Mouse (Mus musculus) brain, embryonic 14.5 days (tissue): ENCODE measurements around the gene Zfyve9.
"Not testable (repeated sequence)": the region's sequence is repeated elsewhere in the genome, so short reads cannot be mapped to it uniquely, and the experiment has no call there.

Experiments
- CTCF ChIP-seq: fragments of 200-500 bp; IDR thresholded peaks from 2 replicates; pipeline ENCODE4 v1.5.1; 2012; ENCODE audit warnings: inconsistent platforms, mild to moderate bottlenecking, moderate library complexity, borderline replicate concordance; ENCODE audit not compliant: insufficient read depth, insufficient read length; ENCODE audit errors: extremely low read depth
- POLR2A ChIP-seq: fragments of 200-500 bp; IDR thresholded peaks from 2 replicates; pipeline ENCODE4 v1.6.1; 2012; ENCODE audit warnings: mild to moderate bottlenecking, inconsistent platforms, borderline replicate concordance; ENCODE audit not compliant: poor library complexity, insufficient read depth, insufficient read length, severe bottlenecking; ENCODE audit errors: extremely low read depth

DNA sequence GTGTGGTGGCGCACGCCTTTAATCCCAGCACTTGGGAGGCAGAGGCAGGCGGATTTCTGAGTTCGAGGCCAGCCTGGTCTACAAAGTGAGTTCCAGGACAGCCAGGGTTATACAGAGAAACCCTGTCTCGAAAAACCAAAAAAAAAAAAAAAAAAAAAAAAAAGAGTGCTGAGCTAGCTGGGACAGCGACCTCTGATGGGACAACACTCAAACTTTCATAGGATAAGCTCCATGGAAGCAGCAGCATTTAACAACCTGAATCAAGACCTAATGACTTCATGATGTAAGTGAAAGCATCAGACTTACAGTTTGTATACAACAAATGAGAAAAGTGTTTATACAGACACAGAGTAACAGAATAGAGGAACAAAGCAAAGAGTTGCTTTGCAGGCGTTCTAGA lies 93.5 kb downstream of the Zfyve9 start:
- TF ChIP-seq CTCF, POLR2A: not testable (repeated sequence)
